Mouse (Mus musculus) brain, adult 2 months (tissue): Measurements from ENCODE around the gene Ywhaq.
"Not testable (repeated sequence)": the region's sequence is repeated elsewhere in the genome, so short reads cannot be mapped to it uniquely, and the experiment has no call there.

Experiments
- DNase-seq: peaks from one replicate; pipeline ENCODE4 v3.0.0; 2011; ENCODE audit warnings: low read depth, low spot score

Ywhaq gene

GRCm38 (mm10) chr12:21409651-21410050, 7.8 kb downstream of the Ywhaq start:
- no peak for DNase-seq

- DNase-seq: no peak
These were observed 8.6 kb downstream of the Ywhaq start for GRCm38 (mm10) chr12:21408789-21409367.

DNA sequence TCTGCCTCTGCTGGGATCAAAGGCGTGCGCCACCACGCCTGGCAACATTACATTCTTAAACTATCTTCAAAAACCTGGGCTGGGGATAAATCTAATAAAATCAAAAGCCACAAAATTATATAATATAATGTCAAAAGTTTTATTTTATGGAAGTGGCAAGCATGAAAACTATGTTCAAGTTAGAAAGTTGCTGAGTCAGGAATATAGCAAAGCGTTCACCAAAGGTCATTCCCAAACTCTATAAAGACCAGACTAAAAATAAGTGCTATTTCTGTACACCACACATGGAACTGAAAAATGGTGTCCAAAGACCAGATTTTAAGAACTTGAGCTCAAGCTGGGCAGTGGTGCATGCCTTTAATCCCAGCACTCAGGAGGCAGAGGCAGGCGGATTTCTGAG, 14.7 kb downstream of the Ywhaq start:
- no peak for DNase-seq

- DNase-seq: no peak
These were observed 31.2 kb downstream of the Ywhaq start for GRCm38 (mm10) chr12:21386201-21386600.

- DNase-seq: not testable (repeated sequence)
These were observed 38.6 kb downstream of the Ywhaq start for GRCm38 (mm10) chr12:21378765-21379346.

GRCm38 (mm10) chr12:21375376-21376157, 41.9 kb downstream of the Ywhaq start:
- no peak for DNase-seq

DNA sequence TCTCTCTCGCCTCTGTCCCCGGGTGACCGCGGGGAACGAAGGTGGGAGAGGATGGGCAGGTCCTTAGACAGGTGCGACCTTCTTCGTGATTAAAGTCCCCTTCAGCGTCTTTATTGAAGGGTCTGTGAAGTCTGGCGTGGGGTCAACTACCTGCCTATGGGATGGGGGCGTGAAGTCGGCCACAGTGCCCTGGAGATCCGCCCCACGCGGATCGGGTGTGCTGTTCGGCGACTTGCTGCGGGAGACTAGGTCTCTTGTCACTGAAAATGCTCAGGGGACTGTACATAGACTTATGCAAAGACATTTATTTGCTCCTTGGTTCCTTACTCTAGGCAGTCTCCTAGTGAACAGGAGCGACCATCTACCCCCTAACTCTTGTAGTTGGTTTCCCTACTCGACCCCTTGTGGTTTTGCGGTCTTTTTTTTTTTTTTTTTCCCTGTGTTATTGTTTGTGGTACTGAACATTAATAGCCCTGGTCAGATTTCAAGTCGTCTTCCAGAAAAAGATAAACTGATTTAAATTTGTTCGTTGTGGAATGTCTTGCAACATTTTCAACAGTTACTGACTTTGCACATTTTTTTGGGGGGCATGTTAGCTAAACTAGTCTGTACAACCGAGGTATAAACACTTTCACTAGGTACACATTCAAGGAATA, 43.5 kb downstream of the Ywhaq start:
- DNase-seq: no peak

DNA sequence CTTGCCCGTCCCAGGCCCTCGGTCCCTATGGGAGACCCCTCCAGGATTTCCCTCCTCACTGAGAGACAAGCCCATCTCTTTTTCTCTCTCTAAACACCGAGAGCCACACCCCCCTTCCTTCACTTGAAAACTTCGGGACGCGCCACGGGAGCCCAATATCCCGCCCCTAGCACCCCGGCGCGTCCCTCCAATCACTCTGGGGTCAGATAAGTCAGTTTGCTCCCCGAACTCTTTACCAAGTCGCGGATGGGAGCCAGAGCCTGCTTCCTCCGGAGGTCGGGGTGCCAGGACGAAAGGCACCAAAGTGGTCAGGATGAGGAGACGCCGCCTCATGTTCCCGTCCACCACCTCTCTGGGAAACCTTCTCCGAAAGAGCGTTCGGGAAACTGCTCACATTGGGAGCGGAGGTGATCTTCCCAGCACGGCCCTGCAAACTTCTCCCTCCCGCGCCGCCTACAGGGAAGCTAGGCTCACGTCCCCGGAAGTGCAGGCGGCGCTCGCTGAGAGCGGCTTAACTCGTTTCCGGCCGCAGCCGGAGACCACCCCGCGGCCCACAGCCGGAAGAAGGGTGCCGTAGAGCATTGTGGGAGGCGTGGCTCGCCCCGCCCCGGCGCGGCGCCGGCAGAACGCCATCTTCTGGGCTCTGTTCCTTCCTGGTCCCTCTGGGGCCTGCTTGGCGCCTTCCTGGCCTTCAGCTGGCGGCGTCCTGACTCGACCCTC, 44.2 kb downstream of the Ywhaq start, which contains the start of gene Adam17:
Gene Adam17, minus strand, starts transcription at position 533 of the 720 bp plus-strand sequence.
- peak; percentile 98 for DNase-seq

DNA sequence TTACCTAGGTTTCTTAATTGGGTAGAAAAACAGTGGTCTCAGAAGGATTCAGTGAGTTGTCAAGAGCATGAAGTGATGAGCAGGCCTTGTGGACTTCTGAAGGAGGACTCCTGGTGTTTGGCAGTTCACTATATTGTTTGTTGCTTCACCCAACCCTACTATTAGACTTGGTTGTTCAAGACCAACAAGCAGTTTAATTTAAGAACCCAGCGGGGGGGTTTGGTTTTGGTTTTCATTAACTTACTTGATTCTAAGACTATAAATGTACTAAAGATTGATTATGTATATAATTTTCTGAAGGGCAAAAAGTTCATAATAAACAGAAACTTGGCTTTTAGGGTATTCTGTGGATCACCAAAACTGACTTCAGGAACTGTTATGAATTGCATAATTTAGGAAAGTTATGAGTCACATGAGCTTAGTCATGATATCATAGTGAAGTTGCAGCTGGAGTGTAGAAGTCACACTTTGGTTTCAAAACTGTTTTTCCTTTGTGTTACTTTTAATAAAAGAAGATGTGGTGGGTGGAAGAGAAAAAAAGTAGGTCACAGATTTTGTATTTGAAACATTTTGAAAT, 47.3 kb downstream of the Ywhaq start:
- peak; percentile 42 for DNase-seq

DNA sequence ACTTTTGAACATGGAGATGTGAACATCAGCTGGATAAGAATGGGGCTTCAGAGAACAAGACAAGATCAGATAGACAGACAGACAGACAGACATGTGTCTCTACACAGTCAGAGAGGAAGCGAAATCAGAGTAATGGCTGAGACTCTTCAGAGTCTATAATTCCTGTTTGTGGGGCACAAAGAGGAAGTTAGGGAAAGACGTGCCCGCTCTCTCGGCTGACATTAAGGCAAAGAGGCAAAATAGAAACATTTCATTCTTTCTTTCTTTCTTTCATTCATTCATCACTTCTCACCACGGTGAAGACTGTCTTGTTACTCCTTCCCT, 48.4 kb downstream of the Ywhaq start:
- peak; percentile 18 for DNase-seq

GRCm38 (mm10) chr12:21368376-21369086, 48.9 kb downstream of the Ywhaq start:
- no peak for DNase-seq

DNA sequence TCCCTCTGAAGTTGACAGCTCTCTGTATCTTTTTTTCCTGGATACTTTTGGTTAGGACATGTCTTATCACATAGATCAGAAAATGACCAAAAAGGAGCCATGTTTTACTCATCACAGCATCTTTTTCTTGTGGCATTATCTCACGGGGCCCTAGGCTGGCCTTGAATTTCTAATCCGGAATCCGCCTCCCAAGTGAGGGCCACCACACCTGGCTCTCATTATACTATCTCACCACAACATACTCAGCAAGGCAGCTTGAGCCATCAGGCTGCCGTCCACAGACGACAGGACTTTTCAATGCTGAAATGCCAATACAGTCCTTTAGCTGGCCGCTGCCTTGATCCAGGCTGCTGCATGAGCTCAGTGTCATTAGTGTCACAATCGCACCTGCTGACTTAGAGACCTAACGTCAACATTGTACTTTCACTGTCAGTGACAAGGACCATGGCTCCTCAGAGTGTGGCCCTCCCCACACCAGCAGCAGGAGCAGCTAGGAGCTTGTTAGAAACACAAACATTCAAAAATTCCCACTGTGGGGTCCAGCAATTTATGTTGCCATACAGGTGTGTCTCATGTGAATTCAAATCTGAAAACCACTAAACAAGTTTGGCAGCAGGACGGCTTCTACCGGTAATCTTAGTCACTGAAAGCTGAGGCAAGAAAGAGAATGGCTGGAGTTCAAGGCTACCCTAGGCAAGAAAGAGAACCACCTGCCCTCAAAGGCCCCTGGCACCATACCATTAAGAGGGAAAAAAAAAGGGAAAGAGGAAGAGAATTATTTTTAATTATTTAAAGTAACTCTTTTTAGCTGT, 52.6 kb downstream of the Ywhaq start:
- no peak for DNase-seq

- no peak for DNase-seq
These were observed 54.2 kb downstream of the Ywhaq start for GRCm38 (mm10) chr12:21363195-21363594.

DNA sequence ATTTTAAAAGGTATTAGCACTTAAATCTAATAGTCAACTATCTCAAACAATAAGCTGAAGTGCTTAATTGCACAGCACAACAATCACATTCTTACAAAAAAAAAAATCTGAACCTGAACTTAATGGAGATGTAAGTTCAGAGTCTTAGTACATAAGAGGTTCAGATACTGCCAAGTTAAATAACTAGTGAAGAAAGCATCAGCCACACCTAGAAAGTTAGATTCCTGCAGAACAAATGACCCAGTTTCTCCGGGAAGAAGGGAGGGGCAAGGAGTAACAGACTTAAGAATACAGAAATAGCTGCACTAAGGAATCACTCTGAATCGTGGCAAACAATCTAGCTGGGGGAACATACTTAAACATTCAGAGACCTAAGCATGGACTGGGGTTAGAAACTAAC, 54.8 kb downstream of the Ywhaq start:
- peak; percentile 44 for DNase-seq

GRCm38 (mm10) chr12:21353681-21354080, 63.8 kb downstream of the Ywhaq start:
- DNase-seq: no peak

DNA sequence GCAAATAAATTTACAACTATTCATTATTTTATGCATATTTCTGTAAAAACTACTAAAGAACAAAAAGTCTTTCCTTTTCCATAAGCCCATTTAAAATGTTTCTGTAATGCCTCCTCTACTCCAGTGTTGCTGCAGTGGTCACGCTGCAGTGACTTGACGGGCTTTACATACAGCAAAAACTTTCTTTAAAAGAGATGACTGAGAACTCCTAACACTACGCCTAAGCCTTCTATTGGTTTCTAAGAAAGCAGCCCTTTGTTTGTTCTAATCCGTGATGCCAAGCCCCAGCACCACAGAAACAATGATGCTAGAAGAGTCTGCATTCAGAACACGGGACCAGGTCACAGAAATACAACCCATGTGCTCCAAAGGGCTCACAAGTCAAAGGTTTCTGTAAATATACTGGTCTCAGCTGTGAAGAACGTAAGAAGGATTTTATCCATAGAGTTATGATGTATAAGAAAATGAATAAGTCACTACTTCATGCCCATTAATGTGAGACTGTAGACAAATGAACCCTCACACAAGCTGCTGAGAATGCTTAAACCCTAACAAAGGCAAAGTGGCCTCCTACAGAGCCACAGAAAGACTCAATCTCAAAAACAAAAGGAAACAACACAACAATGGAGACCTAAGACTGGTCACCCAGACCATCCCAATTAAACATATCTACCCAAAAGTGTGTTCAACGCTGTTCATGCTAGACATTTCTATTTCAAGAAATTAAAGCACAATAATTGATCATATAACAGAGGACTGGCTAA, 67.1 kb downstream of the Ywhaq start:
- no peak for DNase-seq

DNA sequence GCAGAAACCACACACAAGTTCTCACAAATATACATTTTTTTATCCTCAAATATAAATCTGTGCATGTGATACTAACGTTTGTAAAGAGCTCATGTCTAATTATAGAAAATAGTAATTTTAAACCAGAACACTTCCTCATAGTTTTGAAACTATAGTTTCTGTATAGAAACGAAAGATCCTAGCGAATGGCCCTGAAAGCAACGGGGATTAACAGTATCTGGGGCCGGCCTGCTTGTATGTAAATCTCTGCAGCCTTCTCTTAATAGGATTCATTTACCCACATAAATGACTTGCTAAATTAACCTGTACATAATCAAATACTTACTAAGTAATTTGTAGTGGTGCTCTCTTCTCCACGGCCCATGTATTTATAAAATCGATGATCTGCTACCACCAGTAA, 70.5 kb downstream of the Ywhaq start:
- DNase-seq: no peak

GRCm38 (mm10) chr12:21340674-21341073, 76.8 kb downstream of the Ywhaq start:
- no peak for DNase-seq
